Mouse (Mus musculus) CH12.LX (cell line): ENCODE data around the gene Chuk. TPM values are rescaled to one million over a fixed set of nuclear protein-coding genes. Genes with fewer than 3 reads are reported as not detected.

ENCODE experiments used
- DNase-seq: peaks from one replicate; pipeline ENCODE4 v3.0.0-alpha.2; 2013; ENCODE audit errors: extremely low read depth
- H3K27ac ChIP-seq: 2 replicates; pipeline ENCODE4 v1.5.1; 2012; ENCODE audit warnings: low read depth, mild to moderate bottlenecking, control low read depth, moderate library complexity; ENCODE audit not compliant: insufficient read depth
- H3K27me3 ChIP-seq: replicated peaks from 2 replicates; pipeline ENCODE3; 2012; ENCODE audit warnings: inconsistent platforms
- H3K36me3 ChIP-seq, 2 experiments: replicated peaks in 1 of 2; 2 replicates each; pipeline versions ENCODE3 to v1.6.1; 2012; ENCODE audit warnings: inconsistent platforms in 1 of 2, low read length in 1 of 2, mild to moderate bottlenecking in 1 of 2, mixed read lengths in 1 of 2, moderate library complexity in 1 of 2; ENCODE audit not compliant: control insufficient read depth in 1 of 2, insufficient read depth in 1 of 2
- H3K4me1 ChIP-seq, 2 experiments: 2 replicates each; pipeline ENCODE4 v1.6.1; 2012; ENCODE audit warnings: inconsistent platforms in 1 of 2, moderate library complexity in 1 of 2; ENCODE audit not compliant: insufficient read depth in 2 of 2, control insufficient read depth in 1 of 2
- H3K4me2 ChIP-seq: 2 replicates; pipeline ENCODE4 v1.6.1; 2012; ENCODE audit warnings: low read depth, mild to moderate bottlenecking, control low read depth; ENCODE audit not compliant: poor library complexity, insufficient read depth, severe bottlenecking
- H3K4me3 ChIP-seq, 3 experiments: fragments of 150-350 bp in 1 of 3; sonication (generic) in 1 of 3; replicated peaks in 1 of 3; 2 replicates each; pipeline versions ENCODE3 to v1.5.1; 2011 to 2012; ENCODE audit warnings: low read depth in 2 of 3, low read length in 2 of 3, mild to moderate bottlenecking in 2 of 3, moderate library complexity in 2 of 3, control low read depth in 1 of 3, improper control_type of control experiment in 1 of 3, inconsistent platforms in 1 of 3, mixed read lengths in 1 of 3; ENCODE audit not compliant: poor library complexity in 1 of 3
- H3K79me2 ChIP-seq: replicated peaks from 2 replicates; pipeline ENCODE4 v1.6.1; 2012; ENCODE audit warnings: mild to moderate bottlenecking, moderate library complexity; ENCODE audit not compliant: control insufficient read depth, poor library complexity, insufficient read depth, severe bottlenecking; ENCODE audit errors: extremely low read depth
- H3K9ac ChIP-seq: 2 replicates; pipeline ENCODE4 v1.6.1; 2012; ENCODE audit warnings: low read depth, mild to moderate bottlenecking, control low read depth, moderate library complexity; ENCODE audit not compliant: insufficient read depth
- H3K9me3 ChIP-seq: replicated peaks from 2 replicates; pipeline ENCODE3; 2012; ENCODE audit warnings: low read length, inconsistent platforms, mixed read lengths
- BHLHE40 ChIP-seq: IDR thresholded peaks from 2 replicates; pipeline ENCODE4 v1.6.1; 2011; ENCODE audit warnings: mild to moderate bottlenecking, low read depth, low read length, improper control_type of control experiment
- CHD1 ChIP-seq: IDR thresholded peaks from 2 replicates; pipeline ENCODE4 v1.6.1; 2012; ENCODE audit warnings: low read depth, low read length, improper control_type of control experiment, inconsistent platforms
- ELF1 ChIP-seq: IDR thresholded peaks from 2 replicates; pipeline ENCODE4 v1.6.1; 2014; ENCODE audit warnings: low read depth, mild to moderate bottlenecking, inconsistent platforms, low read length, improper control_type of control experiment
- EP300 ChIP-seq: IDR thresholded peaks from 2 replicates; pipeline ENCODE4 v1.6.1; 2011; ENCODE audit warnings: low read length, improper control_type of control experiment
- GABPA ChIP-seq: IDR thresholded peaks from 2 replicates; pipeline ENCODE4 v1.6.1; 2012; ENCODE audit warnings: low read depth, low read length, improper control_type of control experiment, inconsistent platforms; ENCODE audit not compliant: insufficient replicate concordance
- HCFC1 ChIP-seq: IDR thresholded peaks from 2 replicates; pipeline ENCODE4 v1.6.1; 2012; ENCODE audit warnings: low read depth, mild to moderate bottlenecking, inconsistent platforms, low read length, improper control_type of control experiment
- JUN ChIP-seq: IDR thresholded peaks from 2 replicates; pipeline ENCODE4 v1.6.1; 2011; ENCODE audit warnings: low read depth, mild to moderate bottlenecking, low read length, improper control_type of control experiment, moderate library complexity; ENCODE audit not compliant: insufficient read depth
- JUND ChIP-seq: conservative IDR thresholded peaks from 2 replicates; pipeline ENCODE4 v1.6.1; 2011; ENCODE audit warnings: low read depth, low read length, improper control_type of control experiment
- MAFK ChIP-seq: IDR thresholded peaks from 2 replicates; pipeline ENCODE4 v1.6.1; 2011; ENCODE audit warnings: low read length, improper control_type of control experiment; ENCODE audit not compliant: insufficient replicate concordance
- MEF2A ChIP-seq: IDR thresholded peaks from 2 replicates; pipeline ENCODE4 v1.6.1; 2014; ENCODE audit warnings: low read depth, mild to moderate bottlenecking, inconsistent platforms, low read length, improper control_type of control experiment, borderline replicate concordance
- MXI1 ChIP-seq: IDR thresholded peaks from 2 replicates; pipeline ENCODE4 v1.6.1; 2011; ENCODE audit warnings: mild to moderate bottlenecking, low read depth, low read length, improper control_type of control experiment
- MYC ChIP-seq: IDR thresholded peaks from 2 replicates; pipeline ENCODE4 v1.6.1; 2011; ENCODE audit warnings: low read depth, mild to moderate bottlenecking, improper control_type of control experiment, low read length
- NELFE ChIP-seq: IDR thresholded peaks from 2 replicates; pipeline ENCODE4 v1.6.1; 2011; ENCODE audit warnings: low read depth, low read length, improper control_type of control experiment
- PAX5 ChIP-seq: IDR thresholded peaks from 2 replicates; pipeline ENCODE4 v1.6.1; 2012; ENCODE audit warnings: low read length, inconsistent platforms, mixed read lengths
- POLR2A ChIP-seq: IDR thresholded peaks from 2 replicates; pipeline ENCODE4 v1.6.1; 2011; ENCODE audit warnings: low read depth, mild to moderate bottlenecking, improper control_type of control experiment, low read length
- RAD21 ChIP-seq: IDR thresholded peaks from 2 replicates; pipeline ENCODE4 v1.6.1; 2011; ENCODE audit warnings: low read depth, mild to moderate bottlenecking, low read length, improper control_type of control experiment, moderate library complexity
- SMC3 ChIP-seq: IDR thresholded peaks from 2 replicates; pipeline ENCODE4 v1.6.1; 2011; ENCODE audit warnings: low read depth, low read length, improper control_type of control experiment
- TBP ChIP-seq: conservative IDR thresholded peaks from 2 replicates; pipeline ENCODE4 v1.6.1; 2011; ENCODE audit warnings: low read depth, low read length, improper control_type of control experiment
- TCF12 ChIP-seq: IDR thresholded peaks from 2 replicates; pipeline ENCODE4 v1.6.1; 2014; ENCODE audit warnings: low read depth, mild to moderate bottlenecking, inconsistent platforms, low read length, improper control_type of control experiment
- UBTF ChIP-seq: IDR thresholded peaks from 2 replicates; pipeline ENCODE4 v1.6.1; 2012; ENCODE audit warnings: low read depth, mild to moderate bottlenecking, inconsistent platforms, low read length, improper control_type of control experiment, moderate library complexity
- USF1 ChIP-seq: IDR thresholded peaks from 2 replicates; pipeline ENCODE4 v1.6.1; 2014; ENCODE audit warnings: low read depth, mild to moderate bottlenecking, inconsistent platforms, low read length, improper control_type of control experiment
- ZC3H11A ChIP-seq: IDR thresholded peaks from 2 replicates; pipeline ENCODE4 v1.6.1; 2012; ENCODE audit warnings: low read depth, mild to moderate bottlenecking, inconsistent platforms, low read length, improper control_type of control experiment
- ZKSCAN1 ChIP-seq: IDR thresholded peaks from 2 replicates; pipeline ENCODE4 v1.6.1; 2012; ENCODE audit warnings: low read depth, inconsistent platforms, low read length, improper control_type of control experiment, borderline replicate concordance
- dilution Hi-C: fragments of 300-500 bp; cut with MboI; formaldehyde crosslinking; loops from 2 replicates; pipeline ENCODE4 v1.14.3; 2020; ENCODE audit warnings: low sequenced_read_pairs; ENCODE audit not compliant: extremely low pct_unique_long_range_greater_than_20kb, extremely low pct_ligation_motif_present
- in situ Hi-C: fragments of 300-500 bp; cut with MboI; formaldehyde crosslinking; loops from 3 replicates; pipeline ENCODE4 v1.14.3; 2019; ENCODE audit warnings: low sequenced_read_pairs, low pct_ligation_motif_present, low pct_unique_long_range_greater_than_20kb, mixed read lengths
- polyA plus RNA-seq: library from polyadenylated mRNA; unstranded; fragments of >175 nt; gene quantifications from 2 replicates; pipeline ENCODE4 v1.2.1, GENCODE M21; 2012; ENCODE audit warnings: low read depth; ENCODE audit not compliant: insufficient read length
- total RNA-seq, 2 experiments: library from RNA; depleted of rRNA; stranded (reverse); fragments of 300-350 nt in 1 of 2; fragments of >200 nt in 1 of 2; gene quantifications; 2 replicates each; pipeline ENCODE4 v1.2.3; 2012 to 2014

Gene Chuk
- total and polyA plus RNA-seq, 3 experiments: 36.9 to 82.4 (median 42.7) TPM

- H3K9ac ChIP-seq: no peak overlapping the region
- TF ChIP-seq ZKSCAN1: no peak
- TF ChIP-seq POLR2A: no peak
- TF ChIP-seq JUND: no peak
- TF ChIP-seq PAX5: no peak
- TF ChIP-seq BHLHE40: no peak
- peaks cover 46 to 84% of the 10 kb centered on the region in 2 experiments for H3K36me3 ChIP-seq
- H3K27me3 ChIP-seq: no peaks in the 10 kb centered on the region
- no peaks in the 10 kb centered on the region for H3K9me3 ChIP-seq
- H3K4me3 ChIP-seq: no peak overlapping the region
- DNase-seq: no peak
- H3K4me1 ChIP-seq: no peaks in the 10 kb centered on the region
- in situ Hi-C loops: no loop called here
- H3K79me2 ChIP-seq: no peaks in the 10 kb centered on the region
- no peak overlapping the region for H3K27ac ChIP-seq
- dilution Hi-C loops: no loop called here
- no peak overlapping the region for H3K4me2 ChIP-seq
Measured at GRCm38 (mm10) chr19:44080920-44081319, 26.4 kb downstream of the Chuk start.

- dilution Hi-C loops: no loop called here
- no peaks in the 10 kb centered on the region for H3K9me3 ChIP-seq
- no peak overlapping the region for H3K4me2 ChIP-seq
- H3K9ac ChIP-seq: no peak overlapping the region
- H3K36me3 ChIP-seq: peaks cover 52 to 84% of the 10 kb centered on the region in 2 experiments
- H3K27ac ChIP-seq: no peak overlapping the region
- H3K27me3 ChIP-seq: no peaks in the 10 kb centered on the region
- H3K4me3 ChIP-seq: no peak overlapping the region
- DNase-seq: no peak
- H3K79me2 ChIP-seq: no peaks in the 10 kb centered on the region
- no peaks in the 10 kb centered on the region for H3K4me1 ChIP-seq
- in situ Hi-C loops: no loop called here
- TF ChIP-seq JUN: no peak
- TF ChIP-seq MEF2A: no peak
- TF ChIP-seq JUND: no peak
- TF ChIP-seq ZC3H11A: no peak
- TF ChIP-seq SMC3: no peak
- no peak for TF ChIP-seq GABPA
- no peak for TF ChIP-seq UBTF
- TF ChIP-seq ZKSCAN1: no peak
- TF ChIP-seq ELF1: no peak
- no peak for TF ChIP-seq CHD1
- TF ChIP-seq EP300: no peak
Measured at GRCm38 (mm10) chr19:44080023-44080422, 27.3 kb downstream of the Chuk start.

- no peak overlapping the region for H3K27ac ChIP-seq
- no peak overlapping the region for H3K4me2 ChIP-seq
- TF ChIP-seq HCFC1 (no peak), BHLHE40 (no peak), USF1 (no peak), MXI1 (no peak), MYC (no peak), SMC3 (no peak), TBP (no peak), MAFK (no peak), NELFE (no peak), TCF12 (no peak), ZKSCAN1 (no peak), UBTF (no peak), RAD21 (no peak)
- DNase-seq: no peak
- in situ Hi-C loops: no loop called here
- H3K36me3 ChIP-seq: peaks cover 44 to 81% of the 10 kb centered on the region in 2 experiments
- H3K9ac ChIP-seq: no peak overlapping the region
- no peaks in the 10 kb centered on the region for H3K9me3 ChIP-seq
- no peak overlapping the region for H3K4me3 ChIP-seq
- no peaks in the 10 kb centered on the region for H3K4me1 ChIP-seq
- H3K79me2 ChIP-seq: no peaks in the 10 kb centered on the region
- dilution Hi-C loops: no loop called here
- H3K27me3 ChIP-seq: no peaks in the 10 kb centered on the region
Measured at GRCm38 (mm10) chr19:44077024-44077423, 30.3 kb downstream of the Chuk start.
